Mouse (Mus musculus): ENCODE results near the gene Lgi2.

GRCm38 (mm10) chr5:52509416-52509815 is 56.8 kb downstream of the Lgi2 start:
- TF ChIP-seq POLR2AphosphoS5 (IDR thresholded peaks at IDR 0.05; ENCODE audit: insufficient replicate concordance, low read depth, low read length): no peak
- no peak for TF ChIP-seq GATA1 (IDR thresholded peaks at IDR 0.05; ENCODE audit: borderline replicate concordance, low read length)
- no peak for TF ChIP-seq TAL1 (conservative IDR thresholded peaks at IDR 0.05; ENCODE audit: low read depth, low read length)
- TF ChIP-seq CTCF (IDR thresholded peaks at IDR 0.05; ENCODE audit: low read depth, low read length): no peak
- TF ChIP-seq GATA2 (IDR thresholded peaks at IDR 0.05; ENCODE audit: borderline replicate concordance, low read depth, low read length): no peak

Data from G1E (cell line).